Mouse (Mus musculus) kidney, postnatal 25 days (tissue): ENCODE data around the gene Hoxa4.

Experiments used
- DNase-seq, 2 experiments: peaks; one replicate each; pipeline ENCODE4 v3.0.0; 2021; ENCODE audit warnings: mixed read lengths in 2 of 2

Gene Hoxa4

DNA sequence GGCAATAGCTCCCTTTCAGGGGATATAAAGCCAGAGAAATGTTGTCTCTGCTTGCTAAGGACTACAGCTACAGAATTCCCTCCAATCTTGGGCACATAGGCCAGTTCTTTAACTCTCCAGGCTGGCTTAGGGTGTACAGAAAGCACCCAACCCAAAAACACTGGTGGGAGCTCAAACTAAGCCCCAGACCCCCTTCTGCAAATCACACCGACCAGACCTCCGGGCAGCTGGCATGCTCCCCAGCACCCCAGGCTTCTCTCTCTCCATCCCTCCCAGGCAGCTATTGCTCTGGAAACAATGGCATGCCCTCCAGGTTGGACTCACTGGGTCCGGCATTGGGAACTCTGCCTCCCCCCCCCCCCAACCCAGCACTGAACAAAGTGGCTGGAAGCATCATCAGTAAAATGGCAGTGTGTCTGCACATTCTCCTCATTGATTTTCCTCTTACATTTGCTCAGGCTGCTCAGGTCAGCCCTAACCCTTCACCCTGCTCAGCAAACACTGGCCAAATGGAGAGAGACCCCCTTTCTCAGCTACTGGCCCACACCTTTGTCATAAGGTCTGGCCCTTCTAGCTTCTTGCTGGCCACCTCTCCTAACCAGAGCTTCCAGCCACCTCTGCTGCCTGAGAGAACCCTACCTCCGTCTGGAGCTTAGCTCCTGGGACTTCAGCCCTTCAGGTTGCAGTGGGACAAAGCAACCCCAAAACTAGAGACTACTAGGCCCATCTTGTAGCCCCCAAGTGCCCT, 12.5 kb downstream of the Hoxa4 start:
- peak in 1 of 2 experiments; percentile 42 for DNase-seq

DNA sequence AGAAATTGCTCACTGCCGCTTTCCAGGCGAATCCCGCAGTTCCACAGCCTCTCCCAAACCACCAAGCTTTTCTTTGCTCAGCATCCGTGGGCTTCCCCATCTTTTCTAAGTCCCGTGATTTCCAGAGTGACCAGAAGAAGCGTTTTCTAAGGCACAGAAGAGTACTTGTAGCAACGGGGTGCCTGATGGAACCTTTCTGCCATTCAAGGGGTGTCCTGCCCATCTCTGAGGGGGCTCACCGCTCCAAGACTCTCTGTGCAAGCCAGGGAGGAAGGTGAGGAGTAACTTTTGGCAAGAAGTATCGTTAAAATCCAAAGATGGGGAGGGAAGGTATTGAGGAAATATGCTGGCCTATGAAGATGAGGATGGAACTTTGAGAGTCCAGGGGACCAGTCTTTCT, 13.7 kb downstream of the Hoxa4 start:
- no peak for DNase-seq

DNA sequence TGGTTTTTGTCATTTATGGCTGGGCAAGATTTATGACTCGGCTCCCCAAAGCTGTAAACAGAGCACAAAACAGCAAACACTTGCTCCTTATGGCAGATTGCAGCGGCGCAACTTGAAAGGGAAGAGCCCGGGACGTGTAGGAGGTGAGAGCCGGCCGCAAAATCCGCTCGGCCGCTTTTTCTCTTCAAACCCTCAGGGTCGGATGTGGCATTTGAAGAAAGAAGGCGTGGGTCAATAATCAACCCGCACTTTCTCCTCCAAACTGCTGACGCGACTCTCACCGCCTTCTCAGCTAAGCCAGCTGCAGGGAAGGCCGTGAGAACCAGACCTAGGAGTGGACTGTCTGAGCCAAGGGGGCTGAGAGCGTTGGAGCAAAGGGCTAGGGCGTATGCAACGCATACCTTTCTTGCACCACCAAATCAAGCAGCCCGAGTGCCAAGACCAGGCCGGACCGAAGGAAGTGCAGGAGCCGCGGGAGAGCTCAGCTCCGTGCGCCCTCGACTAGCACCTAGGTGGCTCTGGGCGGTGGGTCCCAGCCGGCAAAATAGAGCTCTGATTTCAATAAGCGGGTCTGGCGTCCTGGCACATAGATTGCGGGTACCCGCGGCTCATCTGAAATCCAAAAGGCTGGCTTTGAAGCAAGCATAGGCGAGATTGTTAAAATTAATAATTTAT, 14.4 kb downstream of the Hoxa4 start, which contains the start of gene 5730596B20Rik:
TSS of gene 5730596B20Rik (plus strand) at position 438 of the 675 bp plus-strand sequence.
- DNase-seq = peak; percentile 84 to 92

DNA sequence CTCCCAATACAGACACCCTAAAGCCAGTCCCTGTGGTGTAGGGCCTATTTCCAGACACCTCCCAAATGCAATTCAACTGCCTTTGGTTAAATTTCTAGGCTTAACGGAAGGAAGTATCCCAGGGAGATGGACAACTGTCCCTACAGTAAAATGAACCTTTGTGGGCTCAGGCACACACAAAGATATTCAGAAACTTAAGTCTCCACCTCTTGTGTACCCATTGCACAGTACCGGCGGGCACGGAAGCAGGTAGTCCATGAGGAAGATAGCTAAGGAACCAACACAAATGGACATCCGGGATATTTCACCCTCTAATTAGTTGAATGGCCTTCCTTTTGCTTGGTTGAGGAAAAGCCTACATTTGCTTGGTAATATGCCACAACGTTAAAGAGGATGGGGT, 15.2 kb downstream of the Hoxa4 start:
- DNase-seq = peak in 1 of 2 experiments; percentile 36

DNA sequence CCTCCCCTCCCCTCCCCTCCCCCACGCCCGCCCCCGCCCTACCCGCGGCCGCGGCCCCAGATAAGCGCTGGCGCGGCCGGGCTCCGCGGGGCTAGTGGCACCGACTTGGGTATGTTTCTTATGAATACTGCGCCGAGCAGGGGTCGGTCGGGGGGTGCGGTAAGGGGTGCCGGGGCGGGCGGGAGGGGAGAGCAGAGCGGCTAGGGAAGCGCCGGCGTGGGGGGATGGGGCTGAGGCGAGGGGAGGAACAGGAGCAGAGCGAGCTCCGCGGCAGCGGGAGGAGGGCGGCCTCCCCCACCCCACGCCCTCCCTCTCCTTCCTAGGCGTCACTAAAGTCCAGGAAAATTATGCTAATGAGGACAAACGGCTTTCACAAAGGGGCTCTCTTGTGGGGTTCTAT, 15.7 kb downstream of the Hoxa4 start:
- DNase-seq = peak; percentile 67 to 85

DNA sequence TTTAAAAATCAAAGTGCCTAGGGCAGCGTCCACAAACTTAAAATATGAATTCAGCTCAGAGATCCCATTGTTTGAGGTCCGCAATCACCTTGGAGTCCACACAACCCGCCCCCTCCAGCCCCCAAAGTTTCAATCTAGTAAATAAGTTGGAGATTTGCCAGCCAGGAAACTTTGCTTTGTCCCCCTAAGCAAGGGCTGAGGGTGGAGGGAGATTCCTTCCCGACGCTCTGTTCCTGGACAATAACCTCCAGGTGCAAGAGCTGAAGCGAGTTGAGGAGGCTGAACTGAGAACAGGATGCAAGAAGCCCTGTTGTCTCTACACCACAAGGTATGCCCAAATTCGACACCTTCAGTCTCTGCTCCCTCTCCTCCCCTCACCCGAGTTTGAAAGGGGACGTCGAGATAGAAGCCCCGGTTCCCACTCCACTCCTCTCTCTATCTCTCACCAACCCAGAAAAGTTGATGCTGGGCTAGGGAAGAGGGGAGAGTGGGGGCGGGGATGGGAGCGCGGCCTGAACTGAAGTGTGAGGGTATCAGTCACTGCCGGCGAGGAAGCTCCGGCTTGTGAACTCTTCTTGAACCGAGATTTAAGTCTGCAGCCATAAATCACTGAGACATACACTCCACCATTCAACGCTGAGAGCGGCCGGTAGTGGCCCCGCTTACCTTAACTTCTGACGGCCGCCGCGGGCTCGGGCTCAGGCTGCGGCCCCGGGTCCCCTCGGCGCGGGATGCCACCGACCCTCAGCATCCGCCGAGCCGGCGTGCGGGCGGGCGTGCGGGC, 16.4 kb downstream of the Hoxa4 start:
- peak; percentile 69 to 76 for DNase-seq

DNA sequence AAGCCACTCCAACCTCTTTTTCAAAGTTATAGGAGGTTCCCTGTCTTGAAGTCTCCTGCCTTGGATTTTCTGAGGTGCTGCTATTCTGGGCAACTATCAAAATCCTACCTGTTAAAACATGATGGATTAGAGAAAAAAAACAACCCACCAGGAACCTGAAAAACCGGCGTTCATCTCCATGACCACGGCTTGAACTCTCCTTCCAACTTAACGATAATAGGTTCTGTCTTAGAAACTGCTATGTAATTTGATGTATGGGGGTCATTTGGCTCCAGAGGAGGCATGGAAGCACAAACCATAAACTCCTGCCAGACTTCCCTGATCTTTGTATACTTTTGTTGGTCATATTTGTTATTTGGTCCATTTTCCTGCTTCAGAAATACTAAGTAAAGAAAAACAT, 17.9 kb downstream of the Hoxa4 start:
- DNase-seq = no peak

DNA sequence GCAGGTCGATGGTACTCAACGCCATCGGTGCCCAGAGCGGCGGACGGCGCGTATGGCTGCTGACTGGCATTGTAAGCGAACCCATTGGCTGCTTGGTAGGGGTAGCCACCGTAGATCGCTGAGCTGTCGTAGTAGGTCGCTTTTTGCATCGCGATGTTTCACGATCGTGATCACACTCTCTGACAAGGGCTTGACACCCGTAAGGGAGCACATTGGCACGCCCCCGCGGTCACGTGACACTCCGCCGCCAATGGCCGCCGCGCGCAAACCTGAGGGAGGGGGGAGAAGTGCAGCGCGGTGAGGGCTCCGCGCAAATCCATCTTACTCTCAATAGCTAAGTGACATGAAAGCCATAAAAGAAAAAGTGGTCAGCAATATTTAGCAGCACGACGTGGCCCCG, 19.1 kb downstream of the Hoxa4 start:
- peak; percentile 95 to 97 for DNase-seq

DNA sequence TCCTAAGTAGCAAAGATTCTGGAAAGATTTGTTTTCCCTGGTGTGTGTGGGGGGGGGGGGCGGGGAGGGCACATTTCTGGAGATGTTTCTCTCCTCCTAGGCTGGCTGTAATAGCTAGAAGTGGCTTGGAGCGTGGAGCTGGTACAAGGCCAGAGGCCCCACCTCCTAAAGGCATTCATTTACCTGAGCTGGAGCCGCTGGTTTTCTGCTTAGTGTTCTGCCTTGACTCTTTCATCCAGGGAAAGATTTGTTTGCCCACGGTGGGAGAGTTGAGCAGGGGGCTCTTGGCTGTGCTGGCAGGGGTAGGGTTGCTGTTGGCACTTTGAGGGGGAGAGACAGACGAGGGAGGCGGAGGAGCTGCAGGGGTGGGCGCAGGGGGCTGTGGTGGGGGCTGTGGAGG, 19.6 kb downstream of the Hoxa4 start:
- peak; percentile 52 to 70 for DNase-seq

DNA sequence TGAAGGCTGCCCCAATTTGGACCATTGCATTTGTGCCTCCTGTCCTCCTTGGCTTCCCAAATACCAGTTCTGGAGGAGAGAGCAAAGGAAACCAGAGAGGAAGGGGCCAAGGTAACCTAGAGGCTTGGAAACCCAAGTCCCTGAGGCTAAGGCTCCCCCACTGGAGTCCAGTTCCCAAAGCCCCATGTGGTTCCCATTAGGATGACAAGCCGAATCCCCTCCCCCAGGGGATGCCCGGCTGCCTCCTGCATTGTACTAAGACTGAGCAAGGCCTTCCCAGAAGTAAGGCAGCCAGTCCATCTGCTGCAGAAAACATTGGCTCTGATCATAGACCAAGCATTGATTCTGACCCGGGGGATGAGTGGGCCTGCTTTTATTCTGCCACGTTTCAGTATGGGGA, 20.2 kb downstream of the Hoxa4 start:
- DNase-seq = no peak

DNA sequence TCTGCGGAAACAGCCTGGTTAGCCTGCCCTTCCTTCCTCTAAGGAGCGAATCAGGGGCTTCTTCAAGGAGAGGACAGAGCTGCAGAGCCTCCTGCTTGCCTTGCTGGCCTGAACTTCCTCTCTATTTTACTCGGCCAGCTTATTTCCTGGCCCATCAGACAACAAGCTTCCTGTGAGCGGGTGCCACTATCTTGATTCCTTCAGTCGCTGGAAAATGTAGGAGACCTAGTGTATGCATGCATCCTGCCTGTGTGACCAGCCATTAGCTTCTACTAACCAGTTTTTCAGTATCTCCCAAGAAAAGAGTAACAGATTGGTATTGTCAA, 20.7 kb downstream of the Hoxa4 start:
- DNase-seq = peak in 1 of 2 experiments; percentile 44

DNA sequence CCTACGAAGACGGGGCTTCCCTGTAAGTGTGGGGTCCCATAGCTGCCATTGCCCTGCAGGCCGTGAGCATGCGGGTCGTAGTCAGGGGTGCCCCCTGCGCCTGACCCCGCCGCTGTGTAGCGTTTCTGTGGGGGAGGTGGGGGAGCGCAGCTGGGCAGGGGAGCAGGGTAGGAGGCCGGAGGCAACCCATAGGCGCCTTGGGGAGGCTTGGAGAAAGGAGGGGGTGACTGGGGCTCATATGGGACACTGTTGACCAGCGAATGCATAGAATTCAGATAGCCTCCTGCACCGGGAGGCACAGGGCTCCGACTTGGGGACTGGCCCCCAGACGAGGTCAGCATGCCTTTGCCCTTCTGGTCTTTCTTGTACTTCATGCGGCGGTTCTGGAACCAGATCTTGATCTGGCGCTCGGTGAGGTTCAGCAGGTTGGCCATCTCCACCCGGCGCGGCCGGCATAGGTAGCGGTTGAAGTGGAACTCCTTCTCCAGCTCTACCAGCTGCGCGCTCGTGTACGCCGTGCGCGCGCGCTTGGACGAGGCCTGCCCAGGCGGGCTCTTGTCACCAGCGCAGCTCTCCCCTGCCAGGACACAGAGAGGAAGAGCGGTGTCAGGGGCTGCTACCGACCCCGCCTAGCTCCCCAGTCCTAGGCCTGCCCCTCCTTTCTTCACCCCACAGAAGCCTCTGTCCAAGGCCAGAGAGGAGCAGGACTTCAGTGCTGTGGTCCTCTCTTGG, 21.2 kb downstream of the Hoxa4 start:
- DNase-seq = peak in 1 of 2 experiments; percentile 77

DNA sequence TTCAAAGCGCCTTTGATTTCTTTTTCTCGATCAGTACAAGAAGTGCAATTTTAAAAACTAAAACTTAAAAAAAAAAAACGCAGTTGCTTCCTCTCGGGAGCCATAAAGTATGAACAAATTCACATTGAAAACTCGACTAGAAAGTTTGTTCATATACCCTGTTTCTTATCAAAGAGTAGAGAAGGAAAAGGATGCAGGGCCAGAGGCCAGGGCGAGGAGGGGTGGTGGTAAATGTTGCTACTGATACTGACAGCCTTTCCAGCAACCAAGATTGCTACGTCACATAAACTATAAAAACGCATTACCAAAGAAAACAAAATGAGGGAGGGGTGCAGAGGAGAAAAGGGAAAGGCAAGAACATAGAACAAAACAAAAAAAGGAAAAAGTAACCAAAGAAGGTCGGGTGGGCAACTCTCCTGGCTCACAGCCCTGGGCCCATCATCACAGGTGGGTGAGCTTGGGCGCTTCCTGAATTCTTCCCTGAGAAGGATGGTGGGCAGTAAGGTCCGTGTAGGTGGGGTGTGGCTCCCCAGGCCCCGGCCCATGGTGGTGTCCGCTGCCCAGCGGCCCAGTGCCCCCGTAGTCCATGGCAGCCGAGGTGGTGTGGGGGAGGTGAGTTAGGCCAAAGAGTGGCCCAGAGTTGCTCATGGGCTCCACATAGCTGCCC, 21.9 kb downstream of the Hoxa4 start:
- DNase-seq = peak in 1 of 2 experiments; percentile 2

DNA sequence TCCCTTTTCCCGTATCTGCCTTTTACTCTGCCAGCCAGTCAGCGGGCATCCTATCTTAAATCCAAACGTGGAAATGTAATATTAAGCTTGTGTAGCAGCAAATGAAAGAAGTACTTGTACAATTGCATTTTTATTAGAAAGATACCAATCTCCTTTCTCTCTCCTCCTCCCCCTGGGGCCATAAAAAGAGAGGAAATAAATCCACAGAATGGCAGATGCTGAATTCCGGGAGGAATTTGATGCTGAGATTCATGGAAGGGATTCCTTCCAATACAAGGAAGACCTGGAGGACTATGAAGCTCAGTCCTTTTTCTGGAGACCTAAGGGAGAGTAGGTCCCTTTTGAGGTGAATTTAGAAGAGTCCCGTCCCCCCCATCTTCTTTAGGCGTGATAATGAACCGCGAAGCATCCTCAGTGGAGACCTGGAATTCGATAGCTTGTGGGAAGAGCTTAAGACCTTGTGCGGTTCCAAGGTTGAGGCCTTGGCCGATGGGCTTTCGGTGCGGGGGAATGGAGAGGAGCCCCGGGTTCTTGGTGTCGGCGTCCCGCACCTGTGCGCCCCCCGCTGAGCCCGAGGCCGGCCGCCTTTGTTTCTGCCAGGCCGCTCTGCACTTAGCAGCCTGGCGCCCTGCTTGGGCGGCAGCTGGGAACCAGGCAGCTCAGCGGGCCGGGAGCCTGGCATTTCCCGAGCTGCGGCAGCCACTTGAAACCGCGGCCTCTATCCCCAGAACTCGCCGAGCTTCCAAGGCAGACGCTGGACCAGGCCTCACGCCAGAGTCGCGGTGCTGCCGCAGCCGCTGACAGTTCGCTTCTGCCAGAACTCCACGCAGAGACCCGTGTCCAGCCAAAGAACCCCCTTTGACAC, 23.1 kb downstream of the Hoxa4 start:
- peak in 1 of 2 experiments; percentile 18 for DNase-seq

DNA sequence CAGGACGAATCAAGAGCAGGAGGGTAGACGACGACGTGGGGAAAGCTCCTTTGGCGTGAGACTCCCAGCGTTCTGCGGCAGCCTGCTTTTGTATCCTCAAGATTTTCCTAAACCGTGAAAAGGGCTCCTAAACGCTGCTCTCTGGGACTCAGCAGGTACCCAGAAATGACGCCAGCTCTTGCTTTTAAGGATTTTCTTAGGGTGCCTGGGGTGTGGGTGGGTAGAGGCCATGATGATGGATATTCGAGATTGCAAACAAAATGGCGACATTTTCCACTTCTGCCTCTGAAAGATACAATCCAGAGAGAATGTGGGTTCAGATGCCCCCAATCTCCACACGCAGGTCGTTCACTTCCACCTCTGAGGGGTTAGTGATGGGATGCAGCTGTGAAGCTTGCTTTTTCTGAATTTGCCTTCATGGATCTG, 23.8 kb downstream of the Hoxa4 start:
- DNase-seq = no peak

DNA sequence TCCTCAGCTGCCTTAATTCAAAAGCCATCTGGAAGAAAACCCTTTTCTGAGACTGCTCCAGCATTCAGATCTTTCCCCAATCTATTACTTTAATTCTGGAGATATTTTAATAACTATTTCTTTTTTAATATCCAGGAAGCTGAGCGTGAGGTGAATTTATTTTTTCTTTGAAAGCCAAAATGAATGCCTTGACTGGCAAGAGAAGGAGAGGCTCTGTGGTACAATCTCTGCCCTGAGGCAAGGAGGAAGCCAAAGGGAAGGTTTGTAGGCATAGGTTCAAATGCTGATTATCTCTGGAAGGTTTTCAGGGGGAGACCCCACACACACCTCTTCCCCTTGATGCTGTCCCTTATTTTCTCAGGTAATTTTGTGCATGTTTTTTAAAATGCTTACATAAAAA, 24.4 kb downstream of the Hoxa4 start:
- DNase-seq = no peak

DNA sequence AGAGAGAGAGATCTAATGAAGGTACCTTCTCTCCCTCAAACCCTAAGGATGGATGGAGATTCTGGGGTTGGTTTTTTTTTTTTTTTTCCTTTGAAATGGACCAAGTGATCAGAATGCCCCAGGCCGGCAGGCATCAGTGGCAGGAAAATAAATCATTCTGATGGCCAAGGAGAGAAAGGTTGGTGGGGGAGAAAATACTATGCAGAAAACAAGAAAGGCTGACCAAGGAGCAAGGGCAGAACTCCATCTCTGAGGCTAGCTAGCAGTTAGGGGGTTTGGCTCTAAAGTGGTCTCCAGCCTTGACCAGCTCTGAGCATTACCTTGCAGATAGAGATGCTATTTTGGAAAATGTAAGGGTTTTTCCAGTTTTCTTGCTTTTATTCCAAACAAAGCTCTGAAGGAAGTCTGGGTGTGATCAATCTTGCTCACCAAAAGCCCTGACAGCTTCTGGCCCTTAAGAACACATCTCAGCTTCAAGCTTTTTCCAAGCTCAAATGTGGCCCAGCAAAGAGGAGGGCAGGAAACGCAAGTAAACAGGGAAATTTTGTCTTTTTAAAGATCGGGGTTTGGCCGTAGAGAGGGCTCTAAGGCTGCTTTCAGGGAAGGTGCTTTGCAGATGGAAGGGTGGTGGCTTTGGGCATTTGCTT, 25.0 kb downstream of the Hoxa4 start:
- no peak for DNase-seq

DNA sequence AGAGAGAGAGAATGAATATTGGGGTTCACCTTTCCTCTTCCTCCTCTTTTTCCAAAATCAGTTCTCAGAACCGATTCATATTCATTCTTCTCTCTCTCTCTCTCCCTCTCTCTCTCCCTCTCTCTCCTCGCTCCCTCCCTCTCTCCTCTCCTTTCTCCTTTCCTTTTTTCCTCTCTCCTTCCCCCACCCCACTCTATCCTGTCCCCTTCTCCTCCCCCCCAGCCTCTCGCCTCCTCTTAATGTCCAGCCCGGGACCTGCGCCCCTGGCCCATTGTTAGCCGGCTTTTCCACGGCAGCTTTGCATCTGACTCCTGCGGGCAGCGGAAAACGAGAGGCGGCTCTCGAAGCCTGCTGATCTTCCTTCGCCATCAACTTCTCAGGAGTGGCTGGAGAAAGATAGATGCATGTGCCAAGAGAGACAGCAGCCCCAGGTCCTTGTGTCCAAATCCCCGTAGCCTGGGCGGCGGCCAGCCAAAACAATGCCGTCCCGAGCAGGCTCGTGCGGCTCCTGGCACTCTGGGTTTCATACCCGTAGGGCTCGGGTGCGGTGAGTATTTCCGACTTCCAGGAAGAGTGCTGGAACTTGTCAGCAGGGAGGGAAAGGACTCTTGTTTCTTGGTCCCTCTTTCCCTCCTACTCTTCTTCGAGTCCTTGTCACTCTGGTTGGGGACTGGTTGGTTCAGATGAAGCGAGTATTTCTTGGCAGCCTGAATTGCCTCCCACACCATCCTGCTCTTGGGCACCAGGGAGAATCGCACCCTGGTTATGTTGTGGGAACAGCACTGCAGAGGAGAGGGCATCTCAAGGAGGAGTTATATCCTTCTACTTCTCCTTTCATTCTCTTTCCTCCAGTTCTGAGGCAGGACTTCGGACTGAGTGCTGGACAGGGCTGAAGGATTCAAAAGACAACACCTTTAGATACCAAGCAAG, 25.8 kb downstream of the Hoxa4 start:
- peak; percentile 44 to 66 for DNase-seq

DNA sequence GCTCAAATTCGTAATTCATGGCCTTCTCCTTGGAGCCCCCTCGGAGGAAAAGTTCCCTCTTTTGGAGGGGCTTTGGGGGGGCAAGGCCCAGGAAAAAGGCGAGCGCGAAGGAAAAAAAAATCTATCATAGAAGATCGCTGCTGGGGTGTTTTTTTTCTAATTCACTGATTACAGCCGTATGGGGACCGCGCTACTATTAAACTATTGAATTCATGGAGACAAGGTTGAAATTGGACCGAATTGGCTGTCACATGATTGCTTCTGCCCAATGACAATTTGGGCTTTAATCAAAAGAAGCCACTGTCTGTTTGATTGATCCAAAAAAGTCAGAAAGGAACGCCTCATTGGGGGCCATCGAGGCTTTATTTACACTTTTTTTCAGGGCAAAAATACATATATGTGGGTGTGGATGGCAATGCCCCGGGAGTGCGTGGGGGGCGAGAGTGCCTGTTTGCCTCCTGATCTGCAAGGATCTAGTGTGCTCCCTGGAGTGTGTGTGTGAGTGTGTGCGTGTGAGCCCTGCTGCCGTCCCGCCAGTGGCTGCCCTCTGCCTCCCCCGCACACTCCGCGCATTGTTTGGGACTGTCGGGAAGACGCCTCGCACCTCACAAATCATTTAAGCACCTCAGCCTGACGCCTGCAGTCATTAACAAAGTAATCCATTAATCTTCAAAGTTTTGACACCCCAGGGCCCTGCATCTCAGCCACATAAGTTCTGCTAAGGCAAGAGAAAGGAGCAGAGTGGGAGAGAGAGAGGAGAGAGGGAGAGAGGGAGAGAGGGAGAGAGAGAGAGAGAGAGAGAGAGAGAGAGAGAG, 26.7 kb downstream of the Hoxa4 start, which contains the start of gene Hoxa2:
TSS of gene Hoxa2 (minus strand) at position 206 of the 815 bp plus-strand sequence.
- DNase-seq = peak; percentile 21 to 55
